Comparison of ENCODE assay signal across 8 mouse cellular contexts in the genomic region with DNA sequence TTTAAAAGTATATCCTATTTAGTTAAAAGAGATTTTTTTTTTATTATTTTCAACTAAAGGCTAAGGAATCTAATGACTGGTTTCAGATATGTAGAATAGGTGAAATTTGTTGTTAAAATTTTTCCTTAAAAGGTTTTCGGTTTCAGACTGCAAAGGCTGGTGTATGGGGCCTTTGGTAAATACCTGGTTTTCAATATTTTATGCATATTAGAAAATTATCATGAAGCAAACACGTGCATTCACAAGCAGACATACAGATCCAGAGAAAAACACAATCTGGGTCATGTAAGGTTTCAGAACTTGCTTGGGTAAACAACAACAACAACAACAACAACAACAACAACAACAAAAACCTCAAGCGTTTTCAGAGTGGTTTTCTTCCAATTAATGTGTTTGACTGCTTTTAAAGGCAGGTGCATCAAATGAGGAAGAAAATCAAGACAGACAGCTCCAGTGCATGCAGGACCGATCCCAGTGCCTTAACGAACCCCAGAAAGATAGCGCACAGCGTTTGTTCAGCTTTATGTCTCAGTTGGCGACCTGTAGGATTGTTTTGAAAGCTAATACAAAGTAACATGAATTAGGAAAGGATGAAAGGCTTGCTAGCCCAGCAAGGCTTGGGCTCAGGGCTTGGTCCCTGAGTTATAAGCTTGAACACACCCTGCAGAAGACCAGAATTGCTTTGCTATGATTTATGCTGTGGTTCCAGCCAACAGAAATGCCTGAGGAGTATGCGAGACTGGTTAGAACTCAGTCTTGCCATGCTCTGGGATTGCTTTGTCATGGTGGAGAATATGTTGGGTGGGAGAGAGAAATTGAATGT.
DNase-seq lines count a peak whose midpoint lies in the region; ATAC-seq and TF ChIP-seq lines count a peak whose summit lies in the region.
"Had no signal": no experiment of that assay in that cellular context is flagged by ENCODE, and none has a peak within 500 bp of the region (broad histone marks: within the 10 kb centered on the region; RNA-seq: fewer than 3 reads in every experiment).

No protein-coding gene starts in this region.

- H3K4me2 ChIP-seq in forebrain, postnatal 0 days (ENCODE audit: low read depth) = peak overlapping the region; percentile 29
- H3K4me2 ChIP-seq in midbrain, embryonic 12.5 days (replicated peaks) = no peak overlapping the region
- H3K4me2 ChIP-seq: lung, embryonic 14.5 days had no signal

- H3K9ac ChIP-seq in forebrain, postnatal 0 days = no peak overlapping the region
- H3K9ac ChIP-seq in midbrain, embryonic 12.5 days (replicated peaks) = no peak overlapping the region
- H3K9ac ChIP-seq: lung, embryonic 14.5 days had no signal

- 28% methylated on average over 9 of the region's 9 CpGs for WGBS in forebrain, postnatal 0 days
- 64% methylated on average over 9 of the region's 9 CpGs for WGBS in midbrain, embryonic 12.5 days
- 73% methylated on average over 9 of the region's 9 CpGs for WGBS in limb, embryonic 10.5 days

- H3K36me3 ChIP-seq in forebrain, postnatal 0 days (ENCODE audit: insufficient read depth) = no peaks in the 10 kb centered on the region
- no peaks in the 10 kb centered on the region for H3K36me3 ChIP-seq in midbrain, embryonic 12.5 days
- H3K36me3 ChIP-seq in limb, embryonic 10.5 days = no peaks in the 10 kb centered on the region

- no peak overlapping the region for H3K4me3 ChIP-seq in forebrain, postnatal 0 days (ENCODE audit: low read depth, low read length)
- H3K4me3 ChIP-seq in midbrain, embryonic 12.5 days = no peak overlapping the region
- no peak overlapping the region for H3K4me3 ChIP-seq in limb, embryonic 10.5 days

- peak overlapping the region; percentile 29; the same call in 1 of the 2 replicates for H3K27ac ChIP-seq in forebrain, postnatal 0 days (ENCODE audit: low read depth, low read length)
- peak overlapping the region; percentile 54; the same call in 1 of the 2 replicates for H3K27ac ChIP-seq in midbrain, embryonic 12.5 days (replicated peaks)
- no peak overlapping the region for H3K27ac ChIP-seq in limb, embryonic 10.5 days

- no peaks in the 10 kb centered on the region for H3K27me3 ChIP-seq in forebrain, postnatal 0 days (ENCODE audit: insufficient read depth, low read length)
- H3K27me3 ChIP-seq in midbrain, embryonic 12.5 days = no peaks in the 10 kb centered on the region
- no peaks in the 10 kb centered on the region for H3K27me3 ChIP-seq in limb, embryonic 10.5 days (ENCODE audit: low read depth, poor library complexity, severe bottlenecking)

- H3K4me1 ChIP-seq in forebrain, postnatal 0 days (ENCODE audit: insufficient read depth) = peaks cover 6% of the 10 kb centered on the region; the same call in 1 of the 2 replicates
- H3K4me1 ChIP-seq in midbrain, embryonic 12.5 days = peaks cover 8% of the 10 kb centered on the region
- peaks cover 10% of the 10 kb centered on the region for H3K4me1 ChIP-seq in limb, embryonic 10.5 days

- H3K9me3 ChIP-seq in forebrain, postnatal 0 days (ENCODE audit: low read length) = no peaks in the 10 kb centered on the region
- H3K9me3 ChIP-seq in midbrain, embryonic 12.5 days = no peaks in the 10 kb centered on the region
- no peaks in the 10 kb centered on the region for H3K9me3 ChIP-seq in limb, embryonic 10.5 days (replicated peaks)

- no peak for TF ChIP-seq CTCF in forebrain, postnatal 0 days (IDR thresholded peaks at IDR 0.05; ENCODE audit: low read depth)

- DNase-seq in retina, embryonic 14.5 days (ENCODE audit: low spot score) = peak; percentile 39
- DNase-seq in retina, postnatal 1 day = no peak
- DNase-seq in forebrain, postnatal 0 days = no peak
- DNase-seq in B cell, adult 2 months = no peak
- DNase-seq in spleen, postnatal 36 days (ENCODE audit: low spot score in 2 of 2) = no peak
- no peak for DNase-seq in limb, embryonic 10.5 days (ENCODE audit: low spot score)

- peak; percentile 63 for ATAC-seq in forebrain, postnatal 0 days
- ATAC-seq in midbrain, embryonic 12.5 days (ENCODE audit: low FRiP score, low read depth) = peak; percentile 55
